Mouse (Mus musculus): ENCODE measurements around the gene Mmp19. TPM values are rescaled to one million over a fixed set of nuclear protein-coding genes. Genes with fewer than 3 reads are reported as not detected.

Gene Mmp19
- polyA plus RNA-seq, 1 experiment from 2014 or later = 1.7 TPM

DNA sequence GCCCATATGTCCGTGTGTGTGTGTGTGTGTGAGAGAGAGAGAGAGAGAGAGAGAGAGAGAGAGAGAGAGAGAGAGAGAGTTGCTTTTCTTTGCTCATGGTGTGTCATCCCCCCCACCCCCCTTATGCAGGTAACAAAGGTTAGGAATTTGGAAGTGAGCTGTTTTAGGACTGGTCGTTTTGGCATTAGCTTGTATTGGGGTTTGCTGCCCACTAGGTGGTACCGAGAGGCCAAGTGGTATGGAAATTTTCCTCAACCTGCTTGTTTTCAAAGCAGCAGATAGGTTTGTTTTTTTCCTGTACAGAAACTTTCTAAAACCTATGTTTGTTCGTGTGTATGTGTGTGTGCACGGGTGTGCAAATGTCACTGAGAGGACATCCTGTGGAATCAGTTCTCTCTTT is 17.0 kb upstream of the Mmp19 start:
- H3K27me3 ChIP-seq (ENCODE audit: insufficient read depth, poor library complexity, severe bottlenecking) = no peaks in the 10 kb centered on the region
- no peak overlapping the region for H3K4me3 ChIP-seq
- no peak overlapping the region for H3K27ac ChIP-seq
- DNase-seq (ENCODE audit: low spot score) = no peak
- H3K9me3 ChIP-seq = no peaks in the 10 kb centered on the region
- no peaks in the 10 kb centered on the region for H3K36me3 ChIP-seq
- WGBS = 24% methylated on average over 5 of the region's 5 CpGs
- no peaks in the 10 kb centered on the region for H3K4me1 ChIP-seq

DNA sequence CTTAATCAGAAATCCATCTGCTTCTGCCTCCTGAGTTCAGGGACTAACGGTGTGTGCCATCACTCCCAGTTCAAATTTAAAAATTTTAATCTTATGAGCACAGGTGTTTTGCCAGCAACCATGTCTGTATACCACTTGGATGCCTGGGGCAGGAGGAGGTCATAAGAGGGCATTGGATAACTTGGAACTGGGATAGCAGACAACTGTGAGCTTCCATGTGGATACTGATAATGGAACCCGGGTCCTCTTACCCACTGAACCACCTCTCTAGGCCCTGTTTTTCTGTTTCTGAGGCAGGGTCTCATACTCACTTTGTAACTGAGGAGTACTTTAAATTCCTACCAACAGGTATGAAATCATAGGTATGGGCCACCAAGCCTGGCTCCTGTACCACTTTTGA is 12.3 kb upstream of the Mmp19 start:
- Histone ChIP-seq H3K36me3 (no peaks in the 10 kb centered on the region), H3K9me3 (no peaks in the 10 kb centered on the region), H3K4me3 (no peak overlapping the region), H3K27me3 (ENCODE audit: insufficient read depth, poor library complexity, severe bottlenecking) (no peaks in the 10 kb centered on the region), H3K27ac (peak overlapping the region; percentile 71), H3K4me1 (no peaks in the 10 kb centered on the region)
- WGBS = 85% methylated on average over 2 of the region's 2 CpGs
- no peak for DNase-seq (ENCODE audit: low spot score)

DNA sequence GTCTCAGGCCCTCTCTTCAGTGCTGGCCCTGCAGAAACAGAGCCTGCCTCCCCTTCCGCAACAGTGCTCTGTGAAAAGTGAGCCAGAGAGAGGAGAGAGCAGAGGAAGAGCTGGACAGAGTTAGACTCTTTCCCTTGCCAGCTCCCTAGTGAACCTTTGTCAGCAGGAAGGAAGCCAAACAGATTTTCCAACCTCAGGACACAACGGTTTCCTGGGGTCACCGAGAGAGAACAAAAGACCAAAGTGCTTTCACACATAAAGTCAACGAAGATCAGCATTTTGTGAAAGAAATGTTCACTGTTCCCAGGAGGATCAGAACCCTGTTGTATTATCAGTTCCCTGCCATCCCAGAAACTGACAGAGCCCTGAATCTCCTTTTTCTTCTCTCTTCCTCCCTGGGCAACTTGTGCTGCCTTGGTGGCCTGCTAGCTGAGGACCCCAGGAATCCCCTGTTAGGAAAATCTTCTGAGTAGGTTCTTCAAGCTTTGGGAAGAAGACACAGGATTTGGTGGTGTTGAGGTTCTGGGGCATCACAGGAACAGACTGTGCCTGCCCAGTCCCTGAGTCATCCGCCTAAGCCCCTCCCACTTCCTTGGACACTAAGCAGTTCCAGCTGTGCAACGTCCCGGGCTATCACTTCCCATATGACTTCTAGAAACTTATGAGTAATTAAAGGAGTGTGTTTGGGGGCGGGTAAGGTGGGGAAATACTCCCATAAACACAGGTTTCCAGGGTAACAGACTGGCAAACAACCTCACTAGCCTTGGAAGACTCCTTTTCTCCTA is 11.5 kb upstream of the Mmp19 start:
- WGBS = 35% methylated on average over 8 of the region's 8 CpGs
- H3K36me3 ChIP-seq = no peaks in the 10 kb centered on the region
- no peak for DNase-seq (ENCODE audit: low spot score)
- H3K9me3 ChIP-seq = peaks cover 6% of the 10 kb centered on the region; the same call in 1 of the 2 replicates
- no peak overlapping the region for H3K4me3 ChIP-seq
- no peaks in the 10 kb centered on the region for H3K27me3 ChIP-seq (ENCODE audit: insufficient read depth, poor library complexity, severe bottlenecking)
- H3K4me1 ChIP-seq = no peaks in the 10 kb centered on the region
- peak overlapping the region; percentile 71 for H3K27ac ChIP-seq

DNA sequence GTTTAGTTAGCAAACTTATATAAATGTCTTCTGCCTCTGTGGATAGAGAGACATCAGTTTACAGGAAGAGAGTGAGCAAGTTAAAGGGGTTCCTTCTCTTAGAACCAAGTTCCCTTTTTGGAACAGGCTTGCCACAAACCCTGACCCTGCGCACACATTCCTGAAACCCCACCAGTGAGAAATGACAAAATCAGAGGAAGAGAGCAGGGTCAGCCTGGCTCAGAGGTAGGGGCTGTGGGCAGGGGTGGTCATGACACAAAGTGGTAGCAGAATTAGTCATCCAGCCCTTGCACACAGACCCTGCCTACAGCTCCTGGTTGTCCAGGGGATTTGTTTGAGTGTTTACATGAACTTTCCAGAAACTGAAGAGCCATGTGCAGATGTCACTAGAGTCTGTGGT is 10.5 kb upstream of the Mmp19 start:
- Histone ChIP-seq H3K27me3 (ENCODE audit: insufficient read depth, poor library complexity, severe bottlenecking) (no peaks in the 10 kb centered on the region), H3K27ac (no peak overlapping the region), H3K4me1 (no peaks in the 10 kb centered on the region), H3K9me3 (peaks cover 8% of the 10 kb centered on the region; the same call in 1 of the 2 replicates), H3K36me3 (no peaks in the 10 kb centered on the region), H3K4me3 (no peak overlapping the region)
- no peak for DNase-seq (ENCODE audit: low spot score)
- 87% methylated on average over 1 of the region's 1 CpGs for WGBS

DNA sequence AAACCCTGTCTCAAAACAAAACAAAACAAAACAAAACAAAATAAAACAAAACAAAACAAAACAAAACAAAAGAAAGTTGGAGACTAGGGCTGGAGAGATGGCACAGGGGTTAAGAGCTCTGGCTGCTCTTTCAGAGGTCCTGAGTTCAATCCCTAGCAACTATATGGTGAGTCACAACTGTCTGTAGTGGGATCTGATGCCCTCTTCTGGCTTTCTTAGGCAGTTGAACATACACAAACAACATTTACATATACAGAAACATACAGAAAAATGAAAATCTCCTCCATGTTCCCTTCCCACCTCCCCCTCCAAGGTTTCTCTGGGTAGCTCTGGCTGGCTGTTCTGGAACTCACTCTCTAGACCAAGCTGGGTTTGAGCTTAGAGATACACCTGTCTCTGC is 1.3 kb downstream of the Mmp19 start:
- Histone ChIP-seq H3K36me3 (no peaks in the 10 kb centered on the region), H3K27me3 (ENCODE audit: insufficient read depth, poor library complexity, severe bottlenecking) (no peaks in the 10 kb centered on the region), H3K4me3 (no peak overlapping the region), H3K9me3 (no peaks in the 10 kb centered on the region), H3K4me1 (peaks cover 8% of the 10 kb centered on the region; the same call in 1 of the 2 replicates), H3K27ac (no peak overlapping the region)
- DNase-seq (ENCODE audit: low spot score) = no peak

DNA sequence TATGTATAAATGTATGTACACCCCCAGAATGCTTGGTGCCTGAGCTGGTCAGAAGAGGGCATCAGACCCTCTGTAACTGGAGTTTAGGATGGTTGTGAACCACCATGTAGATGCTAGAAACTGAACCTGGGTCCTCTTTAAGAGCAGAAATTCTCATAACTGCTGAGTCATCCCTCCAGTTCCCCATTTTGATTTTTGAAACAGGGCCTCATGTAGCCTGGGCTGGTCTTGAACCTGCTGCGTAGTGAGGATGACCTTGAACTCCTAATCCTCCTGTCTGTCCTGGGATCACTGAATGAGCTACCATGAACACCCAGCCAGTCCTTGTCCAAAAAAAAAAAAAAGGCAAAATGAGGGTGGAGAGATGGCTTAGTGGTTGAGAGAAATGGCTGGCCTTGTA is 2.5 kb downstream of the Mmp19 start:
- Histone ChIP-seq H3K27ac (no peak overlapping the region), H3K4me3 (no peak overlapping the region), H3K36me3 (no peaks in the 10 kb centered on the region), H3K4me1 (peaks cover 8% of the 10 kb centered on the region; the same call in 1 of the 2 replicates), H3K9me3 (no peaks in the 10 kb centered on the region), H3K27me3 (ENCODE audit: insufficient read depth, poor library complexity, severe bottlenecking) (no peaks in the 10 kb centered on the region)
- 97% methylated on average over 1 of the region's 1 CpGs for WGBS
- DNase-seq (ENCODE audit: low spot score) = no peak

DNA sequence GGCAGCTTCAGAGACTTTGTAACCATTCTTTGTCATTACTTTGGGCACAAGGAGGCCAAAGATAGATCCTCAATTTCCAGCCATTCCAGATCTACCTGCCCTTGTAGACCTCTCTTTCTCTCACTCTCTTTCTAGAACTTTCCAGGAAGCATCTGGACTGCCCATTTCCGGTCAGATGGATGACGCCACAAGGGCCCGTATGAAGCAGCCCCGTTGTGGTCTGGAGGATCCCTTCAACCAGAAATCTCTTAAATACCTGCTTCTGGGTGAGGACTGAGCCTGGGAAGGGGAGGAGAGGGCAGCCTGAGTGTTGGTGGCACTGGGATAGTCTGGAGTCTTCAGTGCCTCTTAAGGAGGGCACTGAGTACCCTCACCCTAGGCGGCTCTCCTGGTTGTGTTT is 3.7 kb downstream of the Mmp19 start:
- no peak for DNase-seq (ENCODE audit: low spot score)
- WGBS = 82% methylated on average over 5 of the region's 5 CpGs
- Histone ChIP-seq H3K4me1 (peaks cover 8% of the 10 kb centered on the region; the same call in 1 of the 2 replicates), H3K9me3 (no peaks in the 10 kb centered on the region), H3K27ac (0 out of 2 replicates have a peak overlapping the region, but pooled peaks have one; percentile 13), H3K27me3 (ENCODE audit: insufficient read depth, poor library complexity, severe bottlenecking) (no peaks in the 10 kb centered on the region), H3K36me3 (peaks cover 2% of the 10 kb centered on the region; the same call in 1 of the 2 replicates), H3K4me3 (no peak overlapping the region)

DNA sequence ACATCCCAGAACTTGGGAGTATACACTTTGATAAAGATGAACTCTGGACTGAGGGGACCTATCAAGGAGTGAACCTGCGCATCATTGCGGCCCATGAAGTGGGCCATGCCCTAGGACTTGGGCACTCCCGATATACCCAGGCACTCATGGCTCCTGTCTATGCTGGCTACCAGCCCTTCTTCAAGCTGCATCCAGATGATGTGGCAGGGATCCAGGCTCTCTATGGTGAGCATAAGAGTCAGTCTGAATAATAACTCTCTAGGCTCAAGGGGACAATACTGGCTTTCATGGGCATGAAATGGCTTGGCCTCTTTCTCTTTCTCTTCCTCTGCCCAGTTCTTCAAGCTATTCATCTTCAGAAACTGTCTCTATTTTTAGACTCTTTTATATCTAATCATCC is 4.9 kb downstream of the Mmp19 start:
- DNase-seq (ENCODE audit: low spot score) = no peak
- no peaks in the 10 kb centered on the region for H3K9me3 ChIP-seq
- H3K4me1 ChIP-seq = peaks cover 8% of the 10 kb centered on the region; the same call in 1 of the 2 replicates
- H3K27me3 ChIP-seq (ENCODE audit: insufficient read depth, poor library complexity, severe bottlenecking) = no peaks in the 10 kb centered on the region
- no peak overlapping the region for H3K27ac ChIP-seq
- no peak overlapping the region for H3K4me3 ChIP-seq
- H3K36me3 ChIP-seq = peaks cover 7% of the 10 kb centered on the region; the same call in 1 of the 2 replicates
- WGBS = 93% methylated on average over 3 of the region's 3 CpGs

DNA sequence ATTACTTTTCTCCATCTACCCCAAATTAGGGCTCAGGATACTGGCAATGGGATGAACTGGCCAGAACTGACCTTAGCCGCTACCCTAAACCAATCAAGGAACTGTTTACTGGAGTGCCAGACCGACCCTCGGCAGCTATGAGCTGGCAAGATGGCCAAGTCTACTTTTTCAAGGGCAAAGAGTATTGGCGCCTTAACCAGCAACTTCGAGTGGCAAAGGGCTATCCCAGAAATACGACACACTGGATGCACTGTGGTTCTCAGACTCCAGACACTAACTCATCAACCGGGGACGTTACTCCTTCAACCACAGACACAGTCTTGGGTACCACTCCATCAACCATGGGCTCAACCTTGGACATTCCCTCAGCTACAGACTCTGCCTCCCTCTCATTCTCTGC is 8.0 kb downstream of the Mmp19 start:
- Histone ChIP-seq H3K9me3 (no peaks in the 10 kb centered on the region), H3K4me3 (no peak overlapping the region), H3K27me3 (ENCODE audit: insufficient read depth, poor library complexity, severe bottlenecking) (no peaks in the 10 kb centered on the region), H3K27ac (no peak overlapping the region), H3K4me1 (peaks cover 25% of the 10 kb centered on the region), H3K36me3 (peaks cover 24% of the 10 kb centered on the region)
- 94% methylated on average over 8 of the region's 8 CpGs for WGBS
- no peak for DNase-seq (ENCODE audit: low spot score)

DNA sequence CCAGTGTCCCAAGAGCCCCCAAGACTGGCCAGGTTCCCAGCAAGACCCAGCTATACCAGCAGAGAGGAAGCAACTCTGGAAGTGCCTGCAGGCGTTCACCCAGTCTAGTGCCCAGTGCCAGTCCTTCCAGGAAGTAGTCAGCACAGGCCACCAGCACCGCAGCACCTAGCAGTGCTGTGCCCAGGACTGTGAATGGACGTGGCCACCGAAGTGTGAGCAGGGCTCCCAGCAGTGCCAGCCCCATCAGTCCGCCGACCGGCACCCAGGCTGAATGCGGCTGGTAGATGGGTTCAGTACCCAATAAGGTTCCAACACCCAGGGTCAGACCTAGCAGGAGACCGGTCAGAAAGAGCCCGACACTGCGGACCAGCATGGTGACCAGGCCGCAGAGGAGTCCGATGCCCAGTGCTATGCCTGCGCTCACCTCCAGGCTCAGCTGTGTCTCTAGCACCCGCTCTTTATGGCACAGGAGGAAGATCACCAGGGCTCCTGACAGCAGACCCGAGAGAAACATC is 11.3 kb downstream of the Mmp19 start:
- H3K27ac ChIP-seq = no peak overlapping the region
- H3K27me3 ChIP-seq (ENCODE audit: insufficient read depth, poor library complexity, severe bottlenecking) = no peaks in the 10 kb centered on the region
- DNase-seq (ENCODE audit: low spot score) = no peak
- H3K9me3 ChIP-seq = no peaks in the 10 kb centered on the region
- peaks cover 31% of the 10 kb centered on the region for H3K4me1 ChIP-seq
- no peak overlapping the region for H3K4me3 ChIP-seq
- peaks cover 28% of the 10 kb centered on the region for H3K36me3 ChIP-seq
- 83% methylated on average over 16 of the region's 16 CpGs for whole genome bisulfite sequencing

DNA sequence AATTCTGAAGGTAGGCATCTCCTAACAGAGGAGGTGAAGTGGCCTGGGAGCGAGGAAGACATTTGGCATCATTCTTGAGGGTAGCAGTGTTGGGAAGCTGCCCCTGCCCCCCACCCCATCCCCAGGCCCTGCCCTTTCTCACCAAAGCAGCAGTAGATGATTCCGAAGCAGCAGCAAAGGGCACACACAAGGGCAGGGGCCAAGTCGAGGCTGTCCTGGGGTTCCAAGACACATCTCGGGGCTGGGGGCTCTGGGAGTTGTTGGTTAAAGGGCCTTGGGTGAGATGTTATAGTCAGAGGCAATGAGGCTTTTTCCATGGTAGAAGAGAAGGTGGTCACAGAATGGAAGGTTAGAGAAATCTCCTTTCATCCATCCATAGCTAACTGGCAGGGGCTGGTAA is 12.2 kb downstream of the Mmp19 start:
- peaks cover 30% of the 10 kb centered on the region for H3K36me3 ChIP-seq
- peak overlapping the region; percentile 95 for H3K27ac ChIP-seq
- no peak for DNase-seq (ENCODE audit: low spot score)
- H3K9me3 ChIP-seq = no peaks in the 10 kb centered on the region
- H3K4me1 ChIP-seq = peaks cover 40% of the 10 kb centered on the region
- no peaks in the 10 kb centered on the region for H3K27me3 ChIP-seq (ENCODE audit: insufficient read depth, poor library complexity, severe bottlenecking)
- WGBS = 54% methylated on average over 4 of the region's 4 CpGs
- H3K4me3 ChIP-seq = peak overlapping the region; percentile 89

DNA sequence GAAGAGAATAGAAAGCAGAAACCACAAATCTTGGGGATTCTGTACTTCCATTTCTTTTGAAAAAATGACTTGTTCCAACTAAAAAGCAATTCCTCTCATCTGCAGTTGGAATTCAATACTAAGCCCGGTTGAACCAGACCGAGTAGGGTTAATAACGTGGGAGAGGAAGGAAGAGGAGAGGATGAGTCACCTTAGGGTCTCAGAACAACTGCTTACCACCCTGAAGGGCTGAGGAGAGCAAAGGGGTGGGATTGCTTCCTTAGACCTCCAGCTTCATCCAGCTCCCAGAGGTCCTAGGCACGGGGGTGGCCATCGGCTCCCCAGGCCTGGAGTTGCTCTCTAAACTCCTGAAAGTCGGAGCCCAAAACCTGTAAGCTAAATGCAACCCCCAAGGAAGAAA is 12.7 kb downstream of the Mmp19 start:
- no peak for DNase-seq (ENCODE audit: low spot score)
- Histone ChIP-seq H3K27me3 (ENCODE audit: insufficient read depth, poor library complexity, severe bottlenecking) (no peaks in the 10 kb centered on the region), H3K27ac (peak overlapping the region; percentile 95), H3K4me3 (peak overlapping the region; percentile 89), H3K36me3 (peaks cover 34% of the 10 kb centered on the region), H3K9me3 (no peaks in the 10 kb centered on the region), H3K4me1 (peaks cover 44% of the 10 kb centered on the region)
- WGBS = 10% methylated on average over 6 of the region's 6 CpGs

DNA sequence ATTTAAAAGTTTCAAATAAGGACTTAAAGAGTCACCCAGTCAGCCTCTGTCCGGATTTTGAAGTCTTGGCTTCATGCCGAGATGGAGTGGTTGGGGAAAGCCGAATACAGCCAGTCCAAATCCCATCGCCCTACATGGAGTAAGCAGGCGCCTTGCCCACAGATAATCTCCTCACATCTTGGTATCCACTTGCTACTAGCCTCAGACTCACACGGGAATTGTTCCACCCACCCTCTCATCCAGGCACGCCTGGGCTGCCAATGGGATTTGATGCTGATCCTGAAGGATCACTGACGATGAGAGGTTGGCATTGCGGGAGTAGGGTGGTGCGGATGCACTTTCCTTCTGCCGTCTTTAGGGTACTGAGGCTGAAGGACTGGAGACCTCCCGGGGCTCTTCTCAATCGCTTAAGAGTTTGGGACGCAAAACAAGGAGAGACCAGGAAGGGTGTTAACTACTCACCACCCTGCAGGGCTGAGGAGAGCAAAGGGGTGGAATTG is 13.1 kb downstream of the Mmp19 start, which contains the start of gene Dnajc14:
TSS of gene Dnajc14 (plus strand) at position 292 of the 500 bp plus-strand sequence.
- Histone ChIP-seq H3K27me3 (ENCODE audit: insufficient read depth, poor library complexity, severe bottlenecking) (no peaks in the 10 kb centered on the region), H3K27ac (peak within 1 kb of the TSS; percentile 95), H3K9me3 (no peaks in the 10 kb centered on the region), H3K4me1 (peaks cover 49% of the 10 kb centered on the region), H3K4me3 (peak within 1 kb of the TSS; percentile 89), H3K36me3 (peaks cover 38% of the 10 kb centered on the region)
- peak; percentile 79 for DNase-seq (ENCODE audit: low spot score)
- WGBS = under 1% methylated on average over 14 of the region's 14 CpGs
